Mouse (Mus musculus): ENCODE data around the gene Cdk6. TPM values are rescaled to one million over a fixed set of nuclear protein-coding genes. Genes with fewer than 3 reads are reported as not detected.

Cdk6 gene
- polyA plus RNA-seq, 1 experiment from 2014 or later = 10.2 TPM

DNA sequence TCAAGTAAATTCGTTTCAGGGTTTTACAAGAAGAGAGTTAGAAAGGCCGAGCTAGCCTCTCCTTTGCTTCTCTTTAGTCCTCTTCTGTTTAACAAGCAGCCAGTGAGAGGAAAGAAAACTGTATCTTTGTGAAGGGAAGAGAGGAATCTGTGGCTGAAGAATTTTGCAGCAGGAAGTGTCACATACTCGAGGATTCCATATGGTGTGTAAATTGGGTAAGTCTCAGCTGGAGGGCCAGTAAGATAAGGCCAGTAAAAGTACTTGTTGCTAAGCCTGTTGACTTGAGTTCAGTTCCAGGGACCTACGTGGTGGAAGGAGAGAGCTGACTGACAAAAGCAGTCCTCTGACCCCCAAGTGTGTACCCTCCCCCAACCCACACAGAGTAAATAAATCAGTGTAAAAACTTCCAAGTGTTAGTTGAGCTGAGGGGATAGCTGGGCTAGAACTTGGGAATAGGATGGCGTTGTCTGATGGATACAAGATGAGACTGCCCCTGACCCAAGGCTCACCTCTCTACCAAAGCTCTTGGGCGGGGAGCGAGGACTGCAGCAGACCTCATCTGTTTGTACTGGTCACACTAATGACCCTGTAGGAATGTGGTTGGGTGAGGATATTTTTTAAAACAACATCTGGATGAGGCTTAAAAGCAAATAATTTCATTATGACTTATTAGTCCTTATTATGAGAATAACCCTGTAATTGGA, 145.4 kb downstream of the Cdk6 start:
- H3K9ac ChIP-seq = no peak overlapping the region
- H3K4me3 ChIP-seq = no peak overlapping the region
- no peak for ATAC-seq (replicated peaks)
- H3K4me2 ChIP-seq = no peak overlapping the region
- H3K27me3 ChIP-seq (replicated peaks) = no peaks in the 10 kb centered on the region
- no peaks in the 10 kb centered on the region for H3K9me3 ChIP-seq
- 80% methylated on average over 7 of the region's 7 CpGs for WGBS
- H3K36me3 ChIP-seq (replicated peaks) = no peaks in the 10 kb centered on the region
- H3K27ac ChIP-seq = no peak overlapping the region
- H3K4me1 ChIP-seq = no peaks in the 10 kb centered on the region

DNA sequence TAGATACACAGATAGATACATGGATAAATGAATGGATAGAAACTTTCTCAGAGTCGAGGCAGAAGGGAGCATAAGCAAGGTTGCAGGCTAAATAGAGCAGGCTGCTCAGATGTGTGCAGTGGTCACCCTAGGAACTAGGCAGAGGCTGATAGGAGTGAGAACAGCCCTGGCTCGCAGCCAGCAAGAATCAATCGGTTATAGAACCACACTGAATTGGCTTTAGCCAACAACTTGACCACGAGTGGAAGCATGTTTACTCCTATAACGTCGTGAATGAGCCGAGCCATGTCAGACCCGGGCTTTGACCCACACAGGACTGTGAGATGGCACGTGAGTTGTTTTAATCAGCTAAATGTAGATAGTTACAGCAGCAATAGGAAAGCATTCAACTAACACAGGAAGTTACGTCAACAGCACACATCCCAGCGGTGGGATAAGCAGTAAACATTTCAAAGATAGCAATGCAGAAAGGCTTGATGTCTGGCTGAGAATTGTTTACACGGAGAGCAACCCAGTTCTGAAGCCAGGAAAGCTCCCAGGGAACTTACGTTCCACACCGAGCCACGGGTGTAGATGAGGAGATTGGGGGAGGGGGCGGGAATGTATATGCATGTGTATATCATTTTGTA, 147.0 kb downstream of the Cdk6 start:
- no peak for ATAC-seq (replicated peaks)
- Histone ChIP-seq H3K27me3 (replicated peaks) (no peaks in the 10 kb centered on the region), H3K9ac (no peak overlapping the region), H3K9me3 (no peaks in the 10 kb centered on the region), H3K4me2 (no peak overlapping the region), H3K27ac (no peak overlapping the region), H3K36me3 (replicated peaks) (no peaks in the 10 kb centered on the region), H3K4me1 (no peaks in the 10 kb centered on the region), H3K4me3 (no peak overlapping the region)
- 81% methylated on average over 16 of the region's 16 CpGs for WGBS

DNA sequence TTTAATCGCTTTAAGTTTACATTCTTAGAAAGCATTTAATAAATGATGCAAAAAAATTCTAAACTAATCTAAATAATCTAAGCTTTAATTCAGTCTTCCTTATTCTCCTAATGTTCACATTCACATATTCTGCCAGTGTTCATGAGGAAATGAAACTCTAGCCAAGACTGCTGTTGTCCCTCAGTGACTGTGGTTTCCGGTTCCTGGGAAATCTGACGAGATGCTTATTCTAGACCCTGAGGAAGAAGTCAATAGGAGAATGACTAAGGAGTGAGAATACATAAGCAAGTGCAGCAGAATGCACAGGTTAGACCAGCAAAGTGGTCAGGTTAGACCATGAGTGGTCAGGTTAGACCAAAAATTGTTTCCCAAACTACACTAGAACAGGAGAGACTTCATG, 149.1 kb downstream of the Cdk6 start:
- no peak overlapping the region for H3K27ac ChIP-seq
- no peak overlapping the region for H3K4me3 ChIP-seq
- no peak overlapping the region for H3K9ac ChIP-seq
- H3K4me1 ChIP-seq = no peaks in the 10 kb centered on the region
- no peak for ATAC-seq (replicated peaks)
- no peaks in the 10 kb centered on the region for H3K36me3 ChIP-seq (replicated peaks)
- 94% methylated on average over 3 of the region's 3 CpGs for WGBS
- no peaks in the 10 kb centered on the region for H3K27me3 ChIP-seq (replicated peaks)
- H3K4me2 ChIP-seq = no peak overlapping the region
- H3K9me3 ChIP-seq = no peaks in the 10 kb centered on the region

DNA sequence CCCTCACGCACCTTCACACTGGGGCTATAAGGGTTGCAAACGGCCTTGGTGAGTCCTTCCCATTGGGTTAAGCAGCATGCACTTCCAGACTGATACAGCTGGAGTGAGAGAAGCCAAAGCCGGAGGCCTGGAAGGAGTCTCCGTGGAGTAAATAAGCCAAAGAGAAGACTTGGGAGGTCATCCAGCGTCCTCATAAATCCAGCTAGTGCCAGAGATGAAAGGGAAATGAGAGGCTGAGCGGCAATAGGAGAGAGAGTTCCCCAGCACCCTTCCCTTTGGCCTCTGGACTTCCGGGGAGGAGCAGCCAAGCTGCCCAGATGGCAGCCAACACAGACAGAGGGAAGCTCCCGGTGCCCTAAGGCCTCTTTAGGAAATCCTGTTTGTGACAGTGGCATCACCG, 149.8 kb downstream of the Cdk6 start:
- H3K27me3 ChIP-seq (replicated peaks) = no peaks in the 10 kb centered on the region
- no peak for ATAC-seq (replicated peaks)
- no peaks in the 10 kb centered on the region for H3K4me1 ChIP-seq
- H3K4me2 ChIP-seq = no peak overlapping the region
- no peak overlapping the region for H3K9ac ChIP-seq
- H3K4me3 ChIP-seq = no peak overlapping the region
- WGBS = 82% methylated on average over 9 of the region's 9 CpGs
- no peak overlapping the region for H3K27ac ChIP-seq
- no peaks in the 10 kb centered on the region for H3K36me3 ChIP-seq (replicated peaks)
- no peaks in the 10 kb centered on the region for H3K9me3 ChIP-seq

DNA sequence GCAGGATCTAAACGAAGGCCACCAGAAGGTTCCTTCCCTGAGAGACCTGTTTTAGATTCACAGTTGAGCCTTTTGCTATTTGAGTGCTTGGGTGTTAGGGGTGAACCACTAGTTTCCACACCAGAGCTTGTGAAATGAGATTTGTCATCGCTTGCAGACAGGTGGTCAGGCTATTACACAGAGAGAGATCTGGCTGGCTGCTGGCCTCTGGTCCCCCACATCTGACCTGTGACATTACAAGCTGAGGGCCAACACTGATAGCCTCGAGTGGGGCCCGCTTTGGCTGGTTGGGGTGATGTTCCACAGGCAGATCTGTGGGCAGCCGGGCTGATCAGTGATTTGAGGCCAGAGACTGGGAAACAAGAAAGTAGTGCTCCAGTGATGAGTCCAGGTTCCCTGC, 150.6 kb downstream of the Cdk6 start:
- Histone ChIP-seq H3K27me3 (replicated peaks) (no peaks in the 10 kb centered on the region), H3K27ac (no peak overlapping the region), H3K4me2 (no peak overlapping the region), H3K9ac (no peak overlapping the region), H3K36me3 (replicated peaks) (no peaks in the 10 kb centered on the region), H3K4me3 (no peak overlapping the region), H3K9me3 (no peaks in the 10 kb centered on the region), H3K4me1 (no peaks in the 10 kb centered on the region)
- ATAC-seq (replicated peaks) = no peak
- WGBS = 84% methylated on average over 5 of the region's 5 CpGs

DNA sequence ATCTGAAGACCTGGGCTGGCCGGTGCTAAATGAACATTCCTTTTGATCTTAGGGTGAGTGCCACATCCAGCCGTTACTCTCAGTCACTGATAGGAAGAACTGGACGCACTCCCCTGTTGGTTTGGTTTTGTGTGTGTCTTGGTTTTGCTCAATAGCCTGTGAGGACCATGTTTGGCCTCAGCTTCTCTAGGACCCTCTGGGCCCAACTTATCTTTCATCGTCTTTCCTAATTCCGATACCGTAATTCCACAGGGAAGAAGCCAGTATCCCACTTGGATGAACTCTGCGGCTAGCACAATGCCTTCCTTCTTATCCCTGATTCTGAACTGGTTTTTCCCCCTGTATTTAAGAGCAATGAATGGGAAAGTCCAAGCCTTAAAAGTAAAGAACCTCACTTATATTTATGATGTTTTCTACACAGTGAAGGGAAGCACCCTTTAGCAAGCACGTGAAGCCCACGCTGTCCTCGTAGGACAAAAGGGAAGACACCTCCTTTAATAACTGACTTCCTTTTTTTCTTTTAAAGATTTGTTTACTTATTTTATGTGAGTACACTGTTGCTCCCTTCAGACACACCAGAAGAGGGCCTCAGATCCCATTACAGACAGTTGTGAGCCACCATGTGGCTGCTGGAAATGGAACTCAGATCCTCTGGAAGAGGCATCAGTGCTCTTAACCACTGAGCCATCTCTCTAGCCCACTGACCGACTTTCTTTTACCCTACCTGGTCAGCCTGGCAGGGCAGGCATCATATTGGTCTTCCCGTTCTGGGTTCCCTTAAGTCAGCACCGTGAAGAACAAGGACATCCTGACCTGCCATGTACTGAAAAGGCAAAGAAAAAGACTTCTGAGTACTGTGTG, 151.7 kb downstream of the Cdk6 start:
- Histone ChIP-seq H3K9me3 (no peaks in the 10 kb centered on the region), H3K4me3 (no peak overlapping the region), H3K36me3 (replicated peaks) (no peaks in the 10 kb centered on the region), H3K9ac (no peak overlapping the region), H3K27me3 (replicated peaks) (no peaks in the 10 kb centered on the region), H3K4me2 (no peak overlapping the region), H3K27ac (no peak overlapping the region), H3K4me1 (no peaks in the 10 kb centered on the region)
- WGBS = 93% methylated on average over 13 of the region's 13 CpGs
- no peak for ATAC-seq (replicated peaks)

DNA sequence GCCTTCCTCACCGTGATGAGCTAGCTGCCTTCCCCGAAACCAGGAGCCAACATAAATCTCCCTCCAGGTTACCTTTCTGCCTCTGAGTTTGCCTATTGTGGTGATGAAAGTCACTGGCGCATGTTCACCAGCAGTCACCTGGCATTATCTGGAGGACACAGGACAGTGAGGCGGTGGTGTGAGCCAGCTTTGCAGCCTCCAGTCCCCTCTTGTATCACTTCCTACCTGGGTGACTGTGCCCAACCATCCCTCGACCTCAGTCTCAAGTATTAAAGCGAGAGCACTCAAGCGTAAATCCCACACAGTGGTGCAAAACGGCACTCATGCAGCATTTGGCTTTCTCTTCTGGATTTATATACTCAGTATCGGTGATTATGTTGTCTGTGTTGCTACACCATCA, 152.7 kb downstream of the Cdk6 start:
- H3K27ac ChIP-seq = no peak overlapping the region
- H3K4me3 ChIP-seq = no peak overlapping the region
- H3K27me3 ChIP-seq (replicated peaks) = no peaks in the 10 kb centered on the region
- H3K4me1 ChIP-seq = no peaks in the 10 kb centered on the region
- no peaks in the 10 kb centered on the region for H3K36me3 ChIP-seq (replicated peaks)
- 90% methylated on average over 9 of the region's 9 CpGs for WGBS
- H3K9ac ChIP-seq = no peak overlapping the region
- H3K4me2 ChIP-seq = no peak overlapping the region
- H3K9me3 ChIP-seq = no peaks in the 10 kb centered on the region
- no peak for ATAC-seq (replicated peaks)

DNA sequence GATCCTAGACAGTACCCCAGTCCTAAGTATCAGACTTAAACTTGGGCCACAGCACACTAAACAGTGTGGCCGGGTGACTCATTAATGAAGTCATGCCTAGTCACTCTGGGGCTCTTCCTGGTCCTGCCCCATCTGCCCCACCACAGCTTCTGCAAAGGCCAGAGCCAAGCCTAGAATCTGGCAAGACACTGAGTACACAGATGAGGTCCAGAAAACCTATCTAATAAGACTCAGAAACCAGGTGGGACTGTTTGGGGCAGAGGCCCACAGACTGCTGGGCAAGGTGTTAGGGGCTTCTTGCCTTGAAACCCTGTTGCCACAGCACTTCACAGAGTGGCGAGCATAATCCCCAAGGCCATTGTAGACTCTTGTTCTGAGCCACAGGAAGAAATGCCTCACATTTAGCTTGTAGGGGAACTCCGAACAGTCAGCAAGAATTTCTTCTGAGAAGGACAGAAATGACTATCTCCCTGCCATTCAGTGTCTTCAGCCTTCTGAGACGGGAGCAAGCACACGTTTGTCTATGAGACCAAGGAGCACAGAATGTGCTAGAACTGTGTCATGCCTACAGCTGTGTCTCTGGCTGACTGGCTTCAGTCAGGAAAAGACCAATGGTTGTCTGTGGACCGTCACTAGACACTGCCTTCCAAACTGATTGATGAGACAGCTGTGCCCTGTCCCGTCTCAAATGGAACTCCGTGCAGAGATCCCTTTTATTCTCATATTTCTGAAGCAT, 153.3 kb downstream of the Cdk6 start:
- Histone ChIP-seq H3K4me3 (no peak overlapping the region), H3K36me3 (replicated peaks) (no peaks in the 10 kb centered on the region), H3K27me3 (replicated peaks) (no peaks in the 10 kb centered on the region), H3K4me1 (no peaks in the 10 kb centered on the region), H3K27ac (no peak overlapping the region), H3K4me2 (no peak overlapping the region), H3K9ac (no peak overlapping the region), H3K9me3 (no peaks in the 10 kb centered on the region)
- ATAC-seq (replicated peaks) = no peak
- 84% methylated on average over 8 of the region's 8 CpGs for WGBS

DNA sequence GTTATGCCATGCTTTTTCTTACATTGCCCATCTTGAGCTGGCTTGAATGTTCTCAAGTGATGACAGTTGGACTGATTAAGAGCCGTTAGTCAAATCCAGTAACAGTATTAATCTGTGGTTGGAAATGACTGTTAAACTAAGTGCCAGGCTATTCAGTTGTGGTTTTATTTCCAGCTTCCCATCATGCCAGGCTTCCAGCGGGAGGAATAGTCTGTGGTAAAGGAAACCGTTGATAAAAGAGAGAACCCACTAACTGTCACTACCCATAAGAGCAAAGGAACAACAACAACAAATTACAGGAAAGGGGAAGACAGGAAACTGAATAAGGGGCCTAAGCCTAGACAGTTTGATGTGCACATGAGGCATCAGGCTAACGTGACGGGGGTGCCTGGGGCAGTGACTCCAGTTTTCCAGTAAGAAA, 156.2 kb downstream of the Cdk6 start:
- H3K36me3 ChIP-seq (replicated peaks) = no peaks in the 10 kb centered on the region
- no peaks in the 10 kb centered on the region for H3K27me3 ChIP-seq (replicated peaks)
- WGBS = 89% methylated on average over 5 of the region's 5 CpGs
- H3K27ac ChIP-seq = no peak overlapping the region
- no peak overlapping the region for H3K9ac ChIP-seq
- H3K4me1 ChIP-seq = no peaks in the 10 kb centered on the region
- H3K4me2 ChIP-seq = no peak overlapping the region
- ATAC-seq (replicated peaks) = no peak
- H3K4me3 ChIP-seq = no peak overlapping the region
- no peaks in the 10 kb centered on the region for H3K9me3 ChIP-seq

DNA sequence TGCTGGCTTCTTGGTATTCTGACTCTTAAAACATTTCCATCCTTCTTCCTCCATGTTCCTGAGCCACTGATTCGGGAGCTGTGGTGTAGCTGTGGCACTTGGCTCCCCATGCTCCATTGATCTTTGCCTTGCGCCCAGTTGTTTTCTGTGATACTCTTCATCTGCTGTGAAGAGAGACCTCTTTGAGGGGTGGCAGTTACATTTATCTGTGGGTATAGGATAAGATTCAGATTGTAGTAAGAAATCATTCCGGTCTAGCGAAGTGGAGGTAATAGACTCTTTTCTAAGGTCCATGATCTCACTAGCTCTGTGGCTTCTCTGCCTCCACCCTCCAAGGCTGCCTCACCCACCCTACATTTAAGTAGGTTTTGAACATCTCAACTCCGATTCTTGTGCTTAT, 159.0 kb downstream of the Cdk6 start:
- ATAC-seq (replicated peaks) = no peak
- Histone ChIP-seq H3K4me1 (no peaks in the 10 kb centered on the region), H3K4me2 (no peak overlapping the region), H3K27me3 (replicated peaks) (no peaks in the 10 kb centered on the region), H3K4me3 (no peak overlapping the region), H3K9ac (no peak overlapping the region), H3K36me3 (replicated peaks) (no peaks in the 10 kb centered on the region), H3K27ac (no peak overlapping the region), H3K9me3 (no peaks in the 10 kb centered on the region)
- 92% methylated on average over 5 of the region's 5 CpGs for WGBS

DNA sequence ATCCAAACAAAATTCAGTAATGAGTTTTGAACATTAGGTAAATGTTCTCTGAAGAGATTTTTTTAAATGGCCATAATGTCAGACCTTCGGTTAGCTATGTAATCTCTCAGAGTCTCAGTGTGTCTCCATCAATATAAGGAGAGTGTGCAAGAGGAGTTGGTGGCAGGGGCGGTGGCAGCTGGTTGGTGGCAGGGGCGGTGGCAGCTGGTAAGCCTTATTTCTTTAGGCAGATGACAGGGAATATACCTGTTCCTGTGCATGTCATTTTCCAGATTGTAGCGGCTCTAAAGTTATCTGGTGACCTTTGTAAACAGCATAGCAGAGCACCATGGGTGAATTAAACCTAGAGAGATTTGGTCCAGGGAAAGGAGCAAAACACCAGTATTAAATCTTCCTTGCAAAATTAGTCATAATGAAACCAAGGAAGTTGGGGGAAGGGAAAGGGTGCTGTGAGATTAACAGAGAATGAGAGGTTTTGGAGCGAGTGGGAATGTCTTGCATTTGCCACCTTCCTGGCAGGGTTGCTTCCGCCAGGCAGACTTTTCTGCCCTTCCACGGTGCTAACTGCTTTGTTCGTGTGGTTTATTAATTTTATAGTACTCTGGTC, 159.8 kb downstream of the Cdk6 start:
- no peaks in the 10 kb centered on the region for H3K36me3 ChIP-seq (replicated peaks)
- 79% methylated on average over 8 of the region's 8 CpGs for WGBS
- H3K27me3 ChIP-seq (replicated peaks) = no peaks in the 10 kb centered on the region
- no peak overlapping the region for H3K9ac ChIP-seq
- no peak overlapping the region for H3K4me3 ChIP-seq
- H3K27ac ChIP-seq = no peak overlapping the region
- H3K4me2 ChIP-seq = no peak overlapping the region
- H3K9me3 ChIP-seq = no peaks in the 10 kb centered on the region
- no peak for ATAC-seq (replicated peaks)
- no peaks in the 10 kb centered on the region for H3K4me1 ChIP-seq

DNA sequence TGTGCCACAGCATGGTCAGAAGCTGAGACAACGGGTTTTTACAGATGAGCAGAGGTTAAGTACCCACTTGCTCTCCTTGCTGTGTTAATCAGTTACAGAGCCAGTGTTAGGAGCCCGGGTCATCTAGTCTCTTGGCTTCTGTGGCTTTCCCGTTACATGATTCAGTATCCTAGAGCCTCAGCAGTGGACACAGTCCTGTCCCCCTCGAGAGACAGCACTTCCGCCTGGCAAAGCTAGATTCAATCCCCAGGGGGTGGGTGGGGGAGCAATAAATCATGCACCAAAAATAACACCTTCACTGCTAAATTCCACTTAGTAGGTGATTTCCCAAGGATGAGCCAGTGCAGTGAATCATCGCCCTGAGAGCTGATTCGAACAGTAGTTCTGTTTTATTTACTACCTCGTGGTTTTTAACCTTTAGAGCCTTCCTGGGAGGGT, 160.3 kb downstream of the Cdk6 start:
- no peaks in the 10 kb centered on the region for H3K9me3 ChIP-seq
- no peaks in the 10 kb centered on the region for H3K4me1 ChIP-seq
- no peak for ATAC-seq (replicated peaks)
- no peak overlapping the region for H3K4me3 ChIP-seq
- H3K9ac ChIP-seq = no peak overlapping the region
- H3K27ac ChIP-seq = no peak overlapping the region
- H3K36me3 ChIP-seq (replicated peaks) = no peaks in the 10 kb centered on the region
- H3K4me2 ChIP-seq = no peak overlapping the region
- no peaks in the 10 kb centered on the region for H3K27me3 ChIP-seq (replicated peaks)
- WGBS = 70% methylated on average over 8 of the region's 8 CpGs

All from midbrain, embryonic 15.5 days (tissue).